Mouse (Mus musculus) heart, postnatal 0 days (tissue): ENCODE results near the gene Fat2.

ENCODE experiments used
- CTCF ChIP-seq: IDR thresholded peaks from 2 replicates; pipeline ENCODE4 v1.5.1; 2016; ENCODE audit warnings: antibody characterized with exemption, control low read depth, low read depth
- EP300 ChIP-seq: IDR thresholded peaks from 2 replicates; pipeline ENCODE4 v1.6.1; 2016; ENCODE audit warnings: antibody characterized with exemption, low read depth

GRCm38 (mm10) chr11:55302350-55302749 is 34.0 kb downstream of the Fat2 start:
- TF ChIP-seq CTCF, result no peak
- no peak for TF ChIP-seq EP300
